ENCODE assay signal across 13 mouse cellular contexts in genomic region chr6:30679567-30679966, GRCm38 (mm10). TPM values are rescaled to one million over a fixed set of nuclear protein-coding genes. Genes with fewer than 3 reads are reported as not detected.
DNase-seq lines count a peak whose midpoint lies in the region; ATAC-seq and TF ChIP-seq lines count a peak whose summit lies in the region.
"Had no signal": no experiment of that assay in that cellular context is flagged by ENCODE, and none has a peak within 500 bp of the region (broad histone marks: within the 10 kb centered on the region; RNA-seq: fewer than 3 reads in every experiment).

No protein-coding gene starts in this region.

- no peak overlapping the region for H3K4me3 ChIP-seq in kidney, postnatal 0 days (replicated peaks; ENCODE audit: low read depth, low read length)
- no peak overlapping the region for H3K4me3 ChIP-seq in forebrain, embryonic 15.5 days
- H3K4me3 ChIP-seq in limb, embryonic 10.5 days: no peak overlapping the region
- H3K4me3 ChIP-seq in midbrain, postnatal 0 days (ENCODE audit: low read depth, low read length): no peak overlapping the region

- no peak for TF ChIP-seq CTCF in kidney, postnatal 0 days (IDR thresholded peaks at IDR 0.05; ENCODE audit: low read depth)
- TF ChIP-seq CTCF in midbrain, postnatal 0 days (IDR thresholded peaks at IDR 0.05): no peak

- ATAC-seq in kidney, postnatal 0 days (replicated peaks; ENCODE audit: low FRiP score, low read depth): no peak
- no peak for ATAC-seq in forebrain, embryonic 15.5 days (replicated peaks)
- ATAC-seq in midbrain, postnatal 0 days (ENCODE audit: low FRiP score): no peak

- H3K4me1 ChIP-seq in kidney, postnatal 0 days (replicated peaks; ENCODE audit: insufficient read depth, low read length): peaks cover 18% of the 10 kb centered on the region
- peaks cover 38% of the 10 kb centered on the region for H3K4me1 ChIP-seq in forebrain, embryonic 15.5 days
- H3K4me1 ChIP-seq in limb, embryonic 10.5 days: peaks cover 73% of the 10 kb centered on the region
- peaks cover 13% of the 10 kb centered on the region; the same call in 1 of the 2 replicates for H3K4me1 ChIP-seq in midbrain, postnatal 0 days (ENCODE audit: insufficient read depth, low read length)

- H3K27me3 ChIP-seq in kidney, postnatal 0 days (ENCODE audit: insufficient read depth, low read length): no peaks in the 10 kb centered on the region
- H3K27me3 ChIP-seq in forebrain, embryonic 15.5 days: no peaks in the 10 kb centered on the region
- no peaks in the 10 kb centered on the region for H3K27me3 ChIP-seq in limb, embryonic 10.5 days (ENCODE audit: low read depth, poor library complexity, severe bottlenecking)
- no peaks in the 10 kb centered on the region for H3K27me3 ChIP-seq in midbrain, postnatal 0 days (ENCODE audit: insufficient read depth, low read length)

- WGBS in kidney, postnatal 0 days: 30% methylated on average over 5 of the region's 5 CpGs
- 59% methylated on average over 5 of the region's 5 CpGs for WGBS in forebrain, embryonic 15.5 days
- 63% methylated on average over 5 of the region's 5 CpGs for WGBS in limb, embryonic 10.5 days
- WGBS in midbrain, postnatal 0 days: 79% methylated on average over 5 of the region's 5 CpGs

- no peak overlapping the region for H3K9ac ChIP-seq in kidney, postnatal 0 days (ENCODE audit: low read depth, low read length)
- H3K9ac ChIP-seq in forebrain, embryonic 15.5 days (replicated peaks): no peak overlapping the region
- H3K9ac ChIP-seq in midbrain, postnatal 0 days (replicated peaks; ENCODE audit: low read length, poor library complexity, severe bottlenecking): no peak overlapping the region

- H3K36me3 ChIP-seq in kidney, postnatal 0 days (ENCODE audit: insufficient read depth, low read length): no peaks in the 10 kb centered on the region
- no peaks in the 10 kb centered on the region for H3K36me3 ChIP-seq in forebrain, embryonic 15.5 days
- peaks cover 25% of the 10 kb centered on the region for H3K36me3 ChIP-seq in limb, embryonic 10.5 days
- no peaks in the 10 kb centered on the region for H3K36me3 ChIP-seq in midbrain, postnatal 0 days (ENCODE audit: insufficient read depth, low read length)

- H3K4me2 ChIP-seq in kidney, postnatal 0 days (ENCODE audit: low read length): no peak overlapping the region
- no peak overlapping the region for H3K4me2 ChIP-seq in forebrain, embryonic 15.5 days (replicated peaks)
- no peak overlapping the region for H3K4me2 ChIP-seq in midbrain, postnatal 0 days (ENCODE audit: low read depth, low read length, poor library complexity, severe bottlenecking)

- H3K27ac ChIP-seq in kidney, postnatal 0 days: no peak overlapping the region
- H3K27ac ChIP-seq in forebrain, embryonic 15.5 days (replicated peaks): peak overlapping the region; percentile 48
- H3K27ac ChIP-seq in limb, embryonic 10.5 days: peak overlapping the region; percentile 82
- H3K27ac ChIP-seq in midbrain, postnatal 0 days (ENCODE audit: low read depth, low read length): peak overlapping the region; percentile 52; the same call in 1 of the 2 replicates
- H3K27ac ChIP-seq: macrophage had no signal

- no peaks in the 10 kb centered on the region for H3K9me3 ChIP-seq in kidney, postnatal 0 days (replicated peaks; ENCODE audit: low read length)
- no peaks in the 10 kb centered on the region for H3K9me3 ChIP-seq in forebrain, embryonic 15.5 days
- no peaks in the 10 kb centered on the region for H3K9me3 ChIP-seq in limb, embryonic 10.5 days (replicated peaks)
- no peaks in the 10 kb centered on the region for H3K9me3 ChIP-seq in midbrain, postnatal 0 days (ENCODE audit: low read length)

- DNase-seq in kidney, postnatal 0 days (ENCODE audit: low spot score): peak; percentile 38
- DNase-seq in kidney, adult 18-20 months: no peak
- no peak for DNase-seq in limb, embryonic 10.5 days (ENCODE audit: low spot score)
- DNase-seq in midbrain, postnatal 0 days (ENCODE audit: low spot score): no peak
- no peak for DNase-seq in layer of hippocampus, adult 8-10 months (ENCODE audit: low spot score in 2 of 2)
- DNase-seq in layer of hippocampus, postnatal 10 days (ENCODE audit: low spot score in 2 of 2): no peak
- DNase-seq: cerebellum, adult 9-10 months; heart, postnatal 14 days; kidney, postnatal 25 days; retina, postnatal 1 day had no signal

RNA-seq across cellular contexts. Expression of gene Cep41, which starts 14.0 kb away (rescaled TPM):
- polyA plus RNA-seq in kidney, postnatal 0 days (2015; fragmentation: Nextera tagmentation; extraction: Ambion mirVana): 11.9 and 12.1 TPM in 2 replicates
- 14.9 and 17.3 TPM in 2 replicates for polyA plus RNA-seq in forebrain, embryonic 15.5 days (2015; fragmentation: Nextera tagmentation; extraction: Ambion mirVana)
- 28.8 and 33.1 TPM in 2 replicates for polyA plus RNA-seq in limb, embryonic 10.5 days (2016; fragmentation: Nextera tagmentation; extraction: Ambion mirVana)
- 8.1 and 15.7 TPM in 2 replicates for total RNA-seq in midbrain, postnatal 0 days (2014; rRNA removed)
- 8.3 and 9.5 TPM in 2 replicates for polyA plus RNA-seq in midbrain, postnatal 0 days (2015; fragmentation: Nextera tagmentation; extraction: Ambion mirVana)
- 1 to 10 TPM; 5.2 to 8.1 (median 6.7) TPM for total RNA-seq in layer of hippocampus, adult 8-10 months (2022)
- 1 to 10 TPM; 5.7 to 7.0 TPM for total RNA-seq in layer of hippocampus, postnatal 10 days (2021)

RNA-seq across cellular contexts. Expression of gene Cpa1, which starts 40.5 kb away (rescaled TPM):
- 0.53 and 0.55 TPM in 2 replicates for polyA plus RNA-seq in kidney, postnatal 0 days (2015; fragmentation: Nextera tagmentation; extraction: Ambion mirVana)
- 0.48 and 0.61 TPM in 2 replicates for polyA plus RNA-seq in forebrain, embryonic 15.5 days (2015; fragmentation: Nextera tagmentation; extraction: Ambion mirVana)
- polyA plus RNA-seq in limb, embryonic 10.5 days (2016; fragmentation: Nextera tagmentation; extraction: Ambion mirVana): 0.38 TPM in 2 replicates
- 0.60 and 0.94 TPM in 2 replicates for total RNA-seq in midbrain, postnatal 0 days (2014; rRNA removed)
- 0.44 and 0.51 TPM in 2 replicates for polyA plus RNA-seq in midbrain, postnatal 0 days (2015; fragmentation: Nextera tagmentation; extraction: Ambion mirVana)
- not detected for total RNA-seq in layer of hippocampus, adult 8-10 months (2022)
- total RNA-seq in layer of hippocampus, postnatal 10 days (2021): not detected
- total RNA-seq: left cerebral cortex, postnatal 14 days had no signal
- polyA plus RNA-seq: macrophage had no signal

RNA-seq across cellular contexts. Expression of gene Mest, which starts 43.8 kb away (rescaled TPM):
- polyA plus RNA-seq in kidney, postnatal 0 days (2015; fragmentation: Nextera tagmentation; extraction: Ambion mirVana): 1,049 and 1,099 TPM in 2 replicates
- 313 and 315 TPM in 2 replicates for polyA plus RNA-seq in forebrain, embryonic 15.5 days (2015; fragmentation: Nextera tagmentation; extraction: Ambion mirVana)
- 3,140 and 3,810 TPM in 2 replicates for polyA plus RNA-seq in limb, embryonic 10.5 days (2016; fragmentation: Nextera tagmentation; extraction: Ambion mirVana)
- total RNA-seq in midbrain, postnatal 0 days (2014; rRNA removed): 323 and 367 TPM in 2 replicates
- 109 and 165 TPM in 2 replicates for polyA plus RNA-seq in midbrain, postnatal 0 days (2015; fragmentation: Nextera tagmentation; extraction: Ambion mirVana)
- total RNA-seq in layer of hippocampus, adult 8-10 months (2022): 10 to 100 TPM; 43.1 to 65.9 (median 50.6) TPM
- 10 to 100 TPM; 77.2 to 86.6 TPM for total RNA-seq in layer of hippocampus, postnatal 10 days (2021)
